Mouse (Mus musculus) layer of hippocampus, adult 9-11 months (tissue): Measurements from ENCODE around the gene Myo3b.
"Not testable (repeated sequence)": the region's sequence is repeated elsewhere in the genome, so short reads cannot be mapped to it uniquely, and the experiment has no call there.

Source experiments
- DNase-seq: peaks from one replicate; pipeline ENCODE4 v3.0.0; 2022

Gene Myo3b

DNA sequence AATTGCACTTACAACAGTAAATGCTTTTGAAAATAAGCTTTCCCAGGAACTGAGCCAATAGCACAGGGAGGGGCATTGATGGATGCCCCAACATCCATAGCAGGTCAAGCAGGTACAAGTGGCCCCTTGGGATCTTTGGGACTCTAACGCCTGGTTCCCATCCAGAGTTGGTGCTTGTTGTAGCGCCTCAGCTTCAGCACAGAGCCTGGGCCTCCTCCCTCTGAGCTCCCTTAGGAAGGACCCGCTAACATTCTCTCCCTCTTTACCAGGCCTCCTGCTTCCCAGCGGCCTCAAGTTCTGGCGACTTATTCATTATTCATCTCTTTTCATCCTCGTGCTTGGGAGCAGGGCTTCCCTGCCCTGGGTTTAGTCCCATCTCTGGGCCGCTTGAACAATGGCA lies at the start of gene Myo3b:
Gene Myo3b (plus strand): TSS at position 375 of the 400 bp plus-strand sequence.
- no peak for DNase-seq

DNA sequence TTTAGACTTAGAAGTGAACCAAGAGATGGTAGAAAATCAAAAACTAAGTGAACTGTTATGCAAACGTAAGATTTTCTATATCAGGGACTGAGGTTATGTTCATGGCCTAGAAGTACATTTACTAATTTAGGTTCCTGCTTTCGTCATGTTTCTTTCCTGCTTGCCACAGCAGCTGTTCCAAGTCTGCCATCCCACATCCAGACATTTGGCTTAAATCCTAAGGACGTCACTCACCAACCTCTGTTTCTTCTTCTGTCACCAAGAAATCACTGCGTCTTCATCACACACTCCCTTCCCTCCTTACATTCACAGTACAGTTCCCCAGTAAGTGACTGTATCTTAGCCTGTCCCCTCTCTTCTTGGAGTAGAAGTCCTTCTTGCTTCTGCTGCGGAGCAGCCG lies 49.7 kb upstream of the Myo3b start:
- DNase-seq = no peak

DNA sequence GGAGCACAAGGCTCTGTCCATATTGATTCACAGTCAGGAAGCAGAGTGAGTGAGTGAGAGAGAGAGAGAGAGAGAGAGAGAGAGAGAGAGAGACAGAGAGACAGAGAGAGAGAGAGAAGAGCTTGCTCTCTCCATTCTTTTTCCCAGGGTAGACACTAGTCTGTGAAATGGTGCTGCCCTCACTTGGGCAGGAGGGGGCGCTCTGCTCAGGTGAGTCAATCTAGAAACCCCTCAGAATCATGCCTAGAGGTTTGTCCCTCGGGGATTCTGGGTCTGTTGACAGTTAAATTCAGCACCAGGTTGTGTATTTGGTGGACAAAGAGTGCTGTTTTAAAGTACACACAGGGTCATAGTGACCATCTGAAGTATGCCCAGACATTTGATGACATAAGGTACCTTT lies 48.3 kb upstream of the Myo3b start:
- DNase-seq = no peak

DNA sequence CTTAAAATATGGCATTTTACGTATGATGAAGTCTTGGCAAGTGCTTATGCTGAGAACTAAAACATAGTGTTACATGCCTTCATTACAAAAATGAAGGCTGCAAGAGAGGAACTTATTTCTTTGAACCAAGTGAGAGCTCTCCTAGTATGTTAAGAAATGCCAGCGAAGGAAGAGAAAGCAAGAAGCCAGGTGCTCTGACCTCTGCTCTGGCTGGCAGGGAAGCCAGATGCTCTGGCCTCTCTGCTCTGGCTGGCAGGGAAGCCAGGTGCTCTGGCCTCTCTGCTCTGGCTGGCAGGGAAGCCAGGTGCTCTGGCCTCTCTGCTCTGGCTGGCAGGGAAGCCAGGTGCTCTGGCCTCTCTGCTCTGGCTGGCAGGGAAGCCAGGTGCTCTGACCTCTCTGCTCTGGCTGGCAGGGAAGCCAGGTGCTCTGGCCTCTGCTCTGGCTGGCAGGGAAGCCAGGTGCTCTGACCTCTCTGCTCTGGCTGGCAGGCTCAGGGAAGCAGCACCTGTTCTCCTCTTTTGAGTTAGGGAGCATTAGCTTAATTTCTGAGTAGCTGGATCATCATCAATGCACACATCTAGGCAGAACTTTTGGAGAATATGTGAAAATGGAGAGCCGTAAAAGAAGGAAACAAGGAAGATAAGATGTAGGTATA lies 44.7 kb upstream of the Myo3b start:
- not testable (repeated sequence) for DNase-seq

DNA sequence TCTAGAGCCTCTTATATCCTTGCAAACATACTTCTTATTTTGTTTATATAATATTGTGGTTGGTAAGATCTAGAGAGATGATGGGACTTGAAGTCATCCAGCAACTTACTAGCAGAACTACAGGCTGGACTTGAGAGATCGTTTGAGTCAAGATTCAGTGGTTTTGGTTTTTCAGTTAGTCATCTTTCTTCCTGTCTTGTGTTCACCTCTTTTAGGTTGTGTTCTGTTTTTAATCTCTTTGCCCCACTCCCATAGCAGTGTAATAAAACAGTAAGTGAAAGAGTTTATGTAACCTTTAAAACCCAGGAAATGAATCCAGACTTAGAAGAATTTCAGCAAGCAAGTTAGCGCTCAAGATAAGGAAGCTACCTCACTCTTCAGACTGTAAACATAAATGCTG lies 44.1 kb upstream of the Myo3b start:
- DNase-seq = no peak

DNA sequence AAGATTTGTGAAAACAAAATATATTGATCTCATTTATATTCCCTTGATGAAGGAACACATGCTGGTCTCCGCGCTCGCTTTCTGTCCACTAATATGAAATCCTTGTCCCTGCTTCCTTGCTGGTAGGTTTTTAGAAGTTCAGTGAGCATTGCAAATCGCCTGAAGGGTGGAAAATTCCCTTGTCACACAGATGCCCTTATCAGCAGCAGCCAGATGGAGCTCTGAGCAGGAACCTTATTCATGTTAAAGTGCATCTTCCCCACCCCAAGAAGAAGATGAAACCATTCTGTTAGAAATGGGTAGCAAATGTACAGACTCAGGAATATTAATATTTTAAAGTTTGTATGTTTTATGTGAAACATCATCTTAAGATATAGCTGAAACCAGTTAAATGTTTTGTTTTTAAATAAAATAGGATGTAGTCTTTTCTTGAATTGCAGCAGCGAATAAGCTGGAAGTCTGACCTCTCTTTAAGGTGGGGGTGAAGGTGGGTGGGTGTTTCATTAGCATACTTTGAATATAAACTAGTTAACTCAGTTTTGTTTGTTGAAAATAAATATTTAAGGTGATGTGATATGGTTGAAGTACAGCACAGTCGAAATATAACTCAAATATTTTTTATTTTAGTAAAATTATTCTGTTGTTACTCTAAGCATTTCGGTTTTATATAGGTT lies 39.7 kb upstream of the Myo3b start:
- DNase-seq = no peak

DNA sequence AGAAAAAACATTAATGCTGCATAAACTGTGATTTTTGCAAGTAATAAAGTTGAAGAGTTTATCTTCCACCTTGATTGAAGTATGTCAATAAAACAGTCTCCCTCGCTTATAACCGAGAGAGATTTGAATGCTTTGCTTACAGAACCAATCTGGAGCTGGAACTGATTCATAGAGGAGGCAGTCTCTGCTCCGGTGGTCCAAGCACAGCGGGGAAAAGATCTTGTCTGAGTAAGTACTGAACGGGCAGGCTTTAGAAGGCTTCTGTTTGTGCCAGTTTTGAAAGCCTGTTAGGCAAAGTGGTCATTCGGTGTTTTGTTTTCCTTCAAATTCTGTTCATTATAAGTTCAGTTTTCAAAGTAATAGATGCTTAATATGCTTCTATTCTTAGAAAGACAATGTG lies 38.6 kb upstream of the Myo3b start:
- no peak for DNase-seq

DNA sequence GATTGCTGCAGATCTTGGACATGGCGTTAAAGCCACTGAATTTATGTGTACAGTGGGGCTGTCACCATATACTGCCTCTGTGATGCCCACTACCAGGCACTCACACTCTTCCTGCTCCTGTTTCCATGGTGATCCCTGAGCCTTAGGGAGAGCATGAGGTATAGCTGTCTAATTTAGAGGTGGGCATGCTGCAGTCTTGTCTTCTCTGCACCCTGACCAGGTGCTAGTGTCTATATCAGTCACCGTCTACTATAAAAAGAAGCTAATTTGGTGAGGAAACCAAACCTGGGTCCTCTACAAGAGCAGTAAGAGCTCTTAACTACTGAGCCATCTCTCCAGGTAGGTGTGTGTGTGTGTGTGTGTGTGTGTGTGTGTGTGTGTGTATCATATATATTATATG lies 32.4 kb upstream of the Myo3b start:
- no peak for DNase-seq

DNA sequence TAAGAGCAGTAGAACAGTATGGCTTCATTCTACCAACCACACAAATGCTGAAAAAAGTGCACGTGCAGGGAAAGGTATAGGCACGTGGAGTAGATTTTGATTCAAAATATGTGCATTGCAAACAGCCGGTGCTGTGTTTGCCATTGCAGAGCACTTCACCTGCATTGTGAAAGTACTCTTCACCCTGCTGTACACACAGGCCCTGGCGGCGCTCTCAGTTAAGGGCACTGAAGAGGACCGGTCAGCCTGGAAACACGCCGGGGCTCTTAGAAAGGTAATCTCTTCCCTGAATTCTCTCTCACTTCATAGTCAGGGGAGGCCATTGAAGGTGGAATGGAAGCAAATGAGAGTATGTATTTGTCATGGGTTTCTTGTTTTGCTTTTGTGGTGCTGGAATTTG lies 26.0 kb upstream of the Myo3b start:
- DNase-seq = no peak

DNA sequence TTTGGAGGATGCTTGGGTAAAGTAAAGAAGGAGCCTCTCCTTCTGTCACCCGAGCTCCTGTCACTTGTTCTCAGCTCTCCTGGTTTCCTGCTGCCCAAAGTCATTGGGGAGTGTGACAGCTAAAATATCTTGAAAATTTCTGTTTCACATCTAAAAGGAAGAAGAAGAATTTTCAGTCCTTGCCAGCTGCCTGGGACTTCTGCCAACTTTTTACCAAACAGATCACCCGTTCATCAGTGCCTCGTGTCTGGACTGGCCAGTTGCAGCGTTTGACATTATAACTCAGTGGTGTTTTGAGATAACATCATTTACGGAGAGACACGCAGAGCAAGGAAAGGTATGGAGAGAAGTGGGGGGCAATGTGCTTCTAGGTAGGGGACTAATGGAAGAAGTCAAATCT lies 20.7 kb upstream of the Myo3b start:
- no peak for DNase-seq

DNA sequence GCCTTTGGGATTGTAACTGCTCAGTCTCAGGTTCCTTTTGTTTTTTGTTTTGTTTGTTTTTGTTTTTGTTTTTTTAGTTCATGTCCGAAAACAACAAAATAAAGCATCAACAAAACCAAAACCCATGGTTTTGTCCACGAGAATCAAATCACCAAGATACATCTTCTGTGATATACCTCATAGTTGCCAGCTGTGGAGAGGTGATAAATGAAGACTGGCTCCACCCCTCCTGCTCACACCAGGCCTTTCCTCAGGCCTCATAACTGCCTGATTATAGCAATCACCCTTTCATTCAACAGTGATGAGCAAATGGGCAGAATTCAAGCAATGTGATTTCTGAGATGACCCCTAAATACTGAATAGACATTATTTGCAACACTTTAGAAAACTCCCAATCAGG lies 14.5 kb upstream of the Myo3b start:
- DNase-seq = no peak

DNA sequence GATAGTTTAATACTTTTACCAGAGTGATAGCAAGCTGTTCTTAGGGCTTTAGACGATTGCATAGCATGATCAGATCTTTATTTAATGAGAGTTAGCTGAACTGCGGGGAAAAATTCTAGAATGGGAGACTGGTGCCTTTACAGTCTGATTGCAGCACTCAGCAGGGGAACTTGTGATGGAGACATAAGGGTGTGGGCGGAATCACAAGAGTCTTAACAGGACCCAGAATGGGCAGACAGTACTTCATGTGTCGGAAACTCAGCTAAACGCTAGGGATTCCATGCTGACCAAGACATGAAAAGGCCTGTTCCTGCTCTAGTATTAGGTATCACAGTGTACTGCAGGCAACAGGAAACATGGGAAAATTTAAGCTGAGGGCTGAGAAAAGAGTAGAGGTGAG lies 13.2 kb upstream of the Myo3b start:
- DNase-seq = peak; percentile 57

DNA sequence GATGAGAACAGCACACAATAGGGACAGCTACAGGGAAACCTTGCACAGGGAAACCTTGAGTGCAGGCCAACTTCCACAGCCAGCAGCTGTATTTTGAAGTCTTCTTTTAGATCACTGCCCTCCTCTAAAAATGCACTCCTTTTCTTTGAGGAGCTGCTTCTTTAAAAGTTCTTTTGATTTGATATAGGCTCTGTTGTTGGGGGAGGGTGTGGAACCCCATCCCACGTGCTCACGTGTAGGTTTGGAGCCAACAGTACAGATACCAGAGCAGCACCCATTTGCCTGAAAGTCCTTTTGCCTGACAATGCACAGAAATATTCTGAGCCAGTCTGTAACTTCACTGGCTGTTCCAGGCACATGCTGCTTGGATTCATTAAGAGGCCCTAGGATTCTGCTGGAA lies 7.5 kb upstream of the Myo3b start:
- DNase-seq = no peak

DNA sequence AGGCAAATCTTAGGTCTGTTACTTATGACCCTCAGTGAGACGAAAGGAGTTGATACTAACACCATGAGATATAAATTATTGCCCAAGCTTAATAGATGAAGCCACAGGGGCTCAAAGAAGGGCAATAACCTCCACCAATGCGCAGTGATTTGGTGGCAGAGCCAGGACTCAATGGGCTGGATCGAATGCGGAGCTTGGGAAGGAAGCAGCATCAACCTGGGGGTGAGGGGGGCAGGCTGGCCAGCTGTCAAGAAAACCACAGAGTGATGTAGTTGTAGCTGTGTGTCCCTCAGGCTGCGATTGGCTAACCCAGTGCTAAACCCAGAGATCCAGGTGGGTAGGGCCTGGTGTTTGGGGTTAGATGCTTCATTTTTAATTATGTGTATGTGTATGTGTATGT lies 4.0 kb upstream of the Myo3b start:
- DNase-seq = no peak

DNA sequence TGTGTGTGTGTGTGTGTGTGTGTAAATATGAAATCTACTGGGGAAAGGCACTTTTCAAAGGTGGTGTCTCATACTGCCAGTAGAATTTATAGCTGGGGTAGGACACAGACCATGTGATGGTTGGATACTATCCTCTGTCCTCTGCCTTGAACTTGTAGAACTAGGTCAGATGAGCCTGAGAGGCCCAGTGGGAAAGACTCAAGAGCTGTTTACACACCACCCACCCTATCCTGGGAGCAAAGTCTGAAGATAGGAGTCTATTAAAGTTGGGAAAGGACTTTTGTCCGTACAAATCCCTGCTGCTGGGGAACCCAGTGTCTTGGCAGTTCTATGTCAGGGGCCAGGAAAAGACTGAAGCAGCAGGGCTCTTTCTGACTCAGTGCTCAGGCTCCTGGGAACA lies 3.6 kb upstream of the Myo3b start:
- no peak for DNase-seq

DNA sequence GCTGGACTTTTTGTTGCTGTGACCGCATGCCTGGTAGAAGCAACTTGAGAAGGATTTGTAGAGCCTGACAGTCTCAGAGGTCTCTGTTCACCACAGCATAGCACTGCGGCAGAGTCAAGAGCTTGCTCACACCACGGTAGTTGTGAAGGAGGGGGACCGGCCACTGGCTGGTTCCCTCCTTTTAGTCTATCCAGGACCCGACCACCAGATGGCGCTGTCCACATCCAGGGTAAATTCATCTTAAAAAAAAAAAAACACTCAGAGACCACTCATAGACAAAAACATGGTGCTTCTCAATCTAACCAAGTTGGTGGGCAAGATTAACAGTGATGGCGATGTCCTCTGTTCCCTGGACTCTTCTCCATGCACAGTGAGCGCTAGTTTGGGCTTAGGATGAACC lies 1.7 kb upstream of the Myo3b start:
- no peak for DNase-seq

DNA sequence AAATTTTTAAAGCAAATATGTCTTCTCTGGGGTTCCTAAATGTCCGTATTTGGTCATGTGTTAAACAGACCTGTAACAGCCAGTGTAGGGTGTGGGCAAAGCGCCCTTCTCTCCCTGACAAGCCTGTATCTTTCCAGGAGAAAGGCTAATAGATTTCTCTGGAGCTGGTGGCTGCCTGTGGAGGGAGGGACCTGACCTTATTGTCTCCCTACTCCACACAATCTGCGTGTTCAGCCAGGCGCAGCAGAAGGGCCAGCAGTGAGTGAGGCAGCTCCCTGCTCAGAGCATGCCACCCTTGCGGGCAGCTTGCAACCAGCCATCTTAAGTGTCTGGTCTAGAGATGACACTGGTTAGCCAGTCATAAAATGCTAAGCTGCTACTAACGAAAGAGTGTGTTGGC lies 5.5 kb downstream of the Myo3b start:
- DNase-seq = no peak

DNA sequence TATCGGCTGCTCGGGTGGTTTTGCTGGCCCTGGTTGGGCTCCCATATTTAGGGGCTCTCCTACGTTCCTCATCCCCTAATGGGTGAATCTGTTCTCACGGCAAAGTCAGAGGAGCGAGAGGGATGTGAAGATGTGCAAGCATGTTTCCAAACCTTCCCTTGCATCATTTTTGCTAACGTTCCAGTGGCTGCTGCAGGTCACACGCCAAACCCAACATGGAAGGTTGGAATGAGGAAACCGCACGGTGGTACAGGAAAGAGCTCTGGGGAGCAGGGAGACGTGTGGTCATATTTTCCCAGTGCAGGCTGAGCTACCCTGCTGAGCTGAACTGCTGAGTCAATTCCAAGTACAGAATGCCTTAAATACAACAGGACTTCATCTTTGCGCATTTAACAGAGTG lies 8.9 kb downstream of the Myo3b start:
- no peak for DNase-seq

DNA sequence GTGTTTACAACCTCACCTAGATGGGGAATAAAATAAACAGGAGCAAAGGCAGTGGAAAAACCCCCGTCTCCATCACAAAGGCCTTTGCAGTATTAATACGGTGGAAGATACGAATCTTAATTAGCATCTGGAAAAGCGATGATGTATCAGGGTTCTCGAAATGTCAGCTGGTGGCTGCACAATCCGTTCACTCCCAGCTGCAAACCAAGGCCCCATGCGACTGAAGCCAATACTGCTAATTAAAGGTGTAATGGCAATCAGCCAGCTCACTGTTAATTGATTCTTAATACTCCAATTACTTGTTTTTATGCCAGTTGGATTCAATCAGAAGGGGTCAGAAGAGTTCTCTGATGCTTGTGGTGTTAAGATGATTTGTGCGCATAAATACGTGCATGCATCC lies 14.9 kb downstream of the Myo3b start:
- DNase-seq = no peak

DNA sequence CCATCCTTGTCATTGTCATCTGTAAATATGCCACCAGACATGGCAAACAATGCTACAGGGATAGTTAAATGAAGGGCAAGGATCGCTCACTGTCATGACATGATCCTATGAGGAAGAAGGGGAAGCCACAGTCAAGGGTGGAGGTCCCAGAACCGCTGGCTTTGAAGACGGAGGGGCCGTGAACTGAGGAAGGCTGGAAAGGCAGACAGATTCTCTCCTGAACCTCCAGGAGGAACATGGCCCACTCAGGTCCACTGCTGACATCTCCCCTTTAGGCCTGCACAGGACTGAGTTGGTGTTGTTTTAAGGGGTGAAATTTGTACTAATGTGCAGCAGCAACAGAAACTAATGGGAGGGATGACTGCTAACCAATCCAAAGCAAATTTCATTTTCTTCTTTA lies 19.3 kb downstream of the Myo3b start:
- DNase-seq = no peak

DNA sequence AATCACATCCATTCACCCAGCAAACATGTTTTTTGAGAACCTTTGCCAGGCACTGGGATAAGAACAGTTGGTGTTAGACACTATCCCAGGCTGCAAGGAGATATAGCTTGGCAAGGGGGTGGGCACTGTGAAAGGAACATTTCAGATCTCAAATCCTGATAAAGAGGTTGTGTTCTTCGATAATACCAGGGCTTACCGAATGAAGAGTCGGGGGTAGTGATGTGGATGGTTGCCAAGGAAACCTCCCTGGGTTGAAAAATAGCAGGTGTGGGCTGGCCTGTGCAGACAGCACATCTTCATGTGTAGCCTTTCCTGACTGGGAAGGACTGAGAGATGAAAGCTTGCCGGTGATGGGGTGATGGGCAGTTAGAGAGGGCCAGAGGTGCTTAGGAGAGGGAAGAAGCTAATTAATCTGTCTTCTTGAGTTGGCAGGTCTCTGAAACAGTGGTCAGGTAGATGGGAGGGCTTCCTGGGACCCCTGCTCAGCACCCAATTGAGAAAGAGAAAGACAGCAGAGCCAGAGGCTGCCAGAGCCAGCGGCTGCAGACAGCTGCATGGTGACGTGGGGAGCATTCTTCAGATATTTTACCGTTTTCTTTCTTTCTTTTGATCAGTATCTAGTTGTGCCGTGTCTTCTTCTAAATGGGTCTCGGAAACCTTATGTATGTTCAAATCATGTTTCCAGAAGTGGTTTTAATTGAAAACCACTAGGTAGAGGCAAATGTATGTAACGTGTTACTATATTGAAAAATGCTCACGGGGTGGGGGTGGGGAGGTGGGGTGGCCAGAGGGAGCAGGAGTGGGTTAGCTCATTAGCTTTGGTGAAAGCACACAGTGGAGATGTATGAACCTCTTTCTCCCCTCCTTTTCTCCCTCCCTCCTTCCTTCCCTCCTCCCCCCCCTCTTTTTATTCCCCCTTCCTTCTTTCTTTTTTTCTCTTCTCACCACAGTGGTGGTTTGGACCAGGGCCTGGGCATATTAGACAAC lies 21.7 kb downstream of the Myo3b start:
- no peak for DNase-seq

DNA sequence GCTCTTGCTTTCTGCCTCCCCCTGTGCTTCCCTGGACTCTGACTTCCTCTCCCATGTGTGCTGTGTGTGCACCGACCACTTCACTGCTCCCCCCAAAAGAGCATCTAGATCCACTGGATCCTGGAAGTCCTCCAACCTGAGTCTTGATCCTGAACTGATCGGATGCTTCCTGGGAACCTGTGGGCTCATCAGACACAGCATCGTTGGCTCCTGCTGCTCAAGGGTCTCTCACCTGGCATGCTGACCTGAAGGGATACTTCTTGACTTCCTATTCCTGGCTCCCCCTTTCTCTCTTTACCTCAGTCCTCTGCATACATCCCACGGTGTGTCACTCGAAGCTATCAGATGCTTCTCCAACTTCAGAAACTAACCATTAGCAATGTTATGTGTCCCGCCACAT lies 26.2 kb downstream of the Myo3b start:
- no peak for DNase-seq

DNA sequence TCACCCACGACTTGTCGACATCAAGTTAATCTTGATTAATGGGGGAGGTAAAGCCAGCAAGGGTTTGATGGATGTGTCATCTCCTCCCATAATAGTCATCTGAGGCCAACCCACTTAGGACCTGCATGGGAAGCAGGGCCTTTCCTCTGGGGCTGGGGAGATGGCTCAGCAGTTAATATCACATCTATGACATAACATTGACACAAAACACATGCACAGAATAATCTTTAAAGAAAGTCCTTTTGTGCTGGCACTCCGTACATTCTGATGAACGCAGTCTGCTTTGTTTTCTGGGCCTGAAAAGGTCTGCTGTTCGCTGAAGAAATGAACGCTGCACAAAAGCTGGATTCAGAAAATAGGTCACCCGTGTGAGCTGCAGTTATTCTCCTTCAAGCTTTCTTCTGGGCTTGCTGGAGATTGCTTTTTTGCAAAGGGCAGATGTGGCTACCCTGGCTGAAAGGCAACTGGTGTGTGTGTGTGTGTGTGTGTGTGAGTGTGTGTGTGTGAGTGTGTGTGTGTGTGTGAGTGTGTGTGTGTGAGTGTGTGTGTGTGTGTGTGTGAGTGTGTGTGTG lies 26.9 kb downstream of the Myo3b start:
- DNase-seq = no peak
